Mouse (Mus musculus) stomach, postnatal 0 days (tissue): Measurements from ENCODE around the gene Aym1.

Experiments used
- CTCF ChIP-seq: IDR thresholded peaks from 2 replicates; pipeline ENCODE4 v1.5.1; 2016; ENCODE audit warnings: antibody characterized with exemption, low read depth, mild to moderate bottlenecking, moderate library complexity
- EP300 ChIP-seq: optimal IDR thresholded peaks from 2 replicates; pipeline ENCODE3; 2016; ENCODE audit warnings: antibody characterized with exemption

GRCm38 (mm10) chr5:113323784-113324638 is 33.1 kb upstream of the Aym1 start:
- 0 out of 2 replicates have a peak, but pooled peaks have one; percentile 17 for TF ChIP-seq CTCF
- no peak for TF ChIP-seq EP300
